Mouse (Mus musculus): ENCODE results near the gene Nutf2-ps1. TPM values are rescaled to one million over a fixed set of nuclear protein-coding genes. Genes with fewer than 3 reads are reported as not detected.

Gene Nutf2-ps1
- total and polyA plus RNA-seq, 2 experiments from 2014 or later = 94.6 to 160 TPM

DNA sequence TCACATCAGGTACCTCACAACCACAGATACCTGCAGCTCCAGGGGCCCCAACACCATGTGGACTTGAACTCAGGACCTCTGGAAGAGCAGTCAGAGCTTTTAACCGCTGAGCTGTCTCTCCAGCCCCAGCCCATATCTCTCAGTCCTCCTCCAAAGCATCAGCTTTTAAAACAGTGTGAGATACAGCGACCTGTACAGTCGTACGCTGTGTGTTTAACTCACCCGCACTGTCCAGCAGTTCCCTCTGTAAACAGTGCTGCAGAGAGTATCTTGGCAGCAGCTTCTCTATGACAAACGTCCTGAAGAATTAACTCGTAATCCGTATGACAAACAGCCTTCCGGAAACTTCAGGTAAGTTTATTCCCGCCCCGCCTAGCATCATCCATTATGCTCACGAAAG is 16.3 kb downstream of the Nutf2-ps1 start:
- no peak for DNase-seq (ENCODE audit: low spot score)
- H3K9me3 ChIP-seq (ENCODE audit: low read length) = no peaks in the 10 kb centered on the region
- peaks cover 3% of the 10 kb centered on the region; the same call in 1 of the 2 replicates for H3K4me1 ChIP-seq (ENCODE audit: insufficient read depth, low read length)
- no peak for ATAC-seq (ENCODE audit: low FRiP score)
- H3K4me2 ChIP-seq (ENCODE audit: low read depth, low read length, poor library complexity, severe bottlenecking) = no peak overlapping the region
- WGBS = 84% methylated on average over 12 of the region's 12 CpGs
- no peak overlapping the region for H3K4me3 ChIP-seq (ENCODE audit: low read depth, low read length)
- no peak overlapping the region for H3K9ac ChIP-seq (replicated peaks; ENCODE audit: low read length, poor library complexity, severe bottlenecking)
- no peak for TF ChIP-seq CTCF (IDR thresholded peaks at IDR 0.05)
- no peak overlapping the region for H3K27ac ChIP-seq (ENCODE audit: low read depth, low read length)
- H3K36me3 ChIP-seq (ENCODE audit: insufficient read depth, low read length) = no peaks in the 10 kb centered on the region
- no peaks in the 10 kb centered on the region for H3K27me3 ChIP-seq (ENCODE audit: insufficient read depth, low read length)

DNA sequence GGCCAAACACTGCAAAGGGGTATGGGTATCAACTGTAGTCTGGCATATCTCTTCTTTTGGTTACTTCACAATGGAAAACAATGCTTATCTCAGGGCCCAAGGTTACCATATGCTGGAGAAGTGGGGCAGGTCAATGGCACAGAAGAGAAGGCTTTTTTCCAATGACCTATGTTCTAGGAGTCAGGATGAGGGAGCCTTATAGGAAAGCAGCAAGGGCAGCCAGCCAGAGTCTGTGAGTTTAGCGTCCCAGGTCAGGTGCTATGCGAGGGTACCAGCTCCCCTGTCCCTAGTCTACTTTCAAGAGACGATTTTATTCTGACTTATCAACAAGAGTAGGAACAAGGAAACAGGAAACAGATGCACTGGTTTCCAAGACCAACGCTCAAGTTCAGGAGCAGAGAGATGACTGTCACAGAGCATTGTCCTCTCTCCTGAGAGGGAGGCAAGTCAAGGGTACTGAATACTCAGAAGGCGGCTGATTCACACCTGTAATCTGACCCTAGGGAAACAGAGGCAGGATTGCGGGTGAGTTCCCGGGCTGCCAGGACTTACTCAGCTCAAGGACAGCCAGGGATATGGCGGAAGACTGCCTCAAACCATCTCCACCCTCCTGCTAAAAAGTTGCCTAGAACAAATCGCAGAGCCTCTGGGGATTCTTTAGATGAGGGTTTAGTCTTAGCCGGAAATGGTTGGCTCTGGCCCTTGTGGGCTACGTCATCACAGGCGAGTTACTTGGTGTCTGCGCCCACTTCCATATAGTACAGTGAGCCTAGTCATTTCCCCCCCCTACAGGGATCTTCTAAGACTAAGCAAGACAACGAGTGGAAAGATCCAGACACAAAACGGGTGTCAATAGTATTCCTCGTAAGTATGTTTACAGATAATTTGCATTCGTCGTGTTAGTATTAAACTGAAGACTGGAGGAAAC is 17.1 kb downstream of the Nutf2-ps1 start:
- H3K4me3 ChIP-seq (ENCODE audit: low read depth, low read length) = no peak overlapping the region
- H3K4me1 ChIP-seq (ENCODE audit: insufficient read depth, low read length) = no peaks in the 10 kb centered on the region
- no peak for DNase-seq (ENCODE audit: low spot score)
- no peak for ATAC-seq (ENCODE audit: low FRiP score)
- H3K9ac ChIP-seq (replicated peaks; ENCODE audit: low read length, poor library complexity, severe bottlenecking) = no peak overlapping the region
- H3K27me3 ChIP-seq (ENCODE audit: insufficient read depth, low read length) = no peaks in the 10 kb centered on the region
- 88% methylated on average over 18 of the region's 18 CpGs for WGBS
- H3K9me3 ChIP-seq (ENCODE audit: low read length) = no peaks in the 10 kb centered on the region
- H3K27ac ChIP-seq (ENCODE audit: low read depth, low read length) = no peak overlapping the region
- TF ChIP-seq CTCF (IDR thresholded peaks at IDR 0.05) = no peak
- H3K4me2 ChIP-seq (ENCODE audit: low read depth, low read length, poor library complexity, severe bottlenecking) = no peak overlapping the region
- H3K36me3 ChIP-seq (ENCODE audit: insufficient read depth, low read length) = no peaks in the 10 kb centered on the region

DNA sequence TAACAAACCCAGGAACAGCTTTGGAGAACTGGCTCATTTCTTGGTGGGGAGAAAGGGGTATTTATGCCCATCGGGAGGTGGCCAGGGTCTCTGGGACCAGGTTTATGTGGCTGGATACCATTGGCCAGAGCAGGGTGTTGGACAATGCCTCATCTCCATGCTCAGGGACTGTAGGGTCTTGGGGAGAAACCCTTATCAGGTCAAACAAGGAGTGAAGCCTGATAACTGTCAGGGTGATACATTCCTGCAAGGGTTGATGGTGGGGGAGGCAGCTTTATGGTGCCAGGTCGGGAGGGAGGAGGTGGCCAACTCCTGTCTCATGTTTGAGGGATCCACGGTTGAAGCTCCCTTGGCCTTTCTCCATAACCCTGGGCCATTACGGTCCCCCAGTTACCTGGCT is 17.8 kb downstream of the Nutf2-ps1 start:
- Histone ChIP-seq H3K36me3 (ENCODE audit: insufficient read depth, low read length) (no peaks in the 10 kb centered on the region), H3K4me2 (ENCODE audit: low read depth, low read length, poor library complexity, severe bottlenecking) (no peak overlapping the region), H3K9ac (replicated peaks; ENCODE audit: low read length, poor library complexity, severe bottlenecking) (no peak overlapping the region), H3K27ac (ENCODE audit: low read depth, low read length) (no peak overlapping the region), H3K9me3 (ENCODE audit: low read length) (no peaks in the 10 kb centered on the region), H3K4me1 (ENCODE audit: insufficient read depth, low read length) (no peaks in the 10 kb centered on the region), H3K4me3 (ENCODE audit: low read depth, low read length) (no peak overlapping the region), H3K27me3 (ENCODE audit: insufficient read depth, low read length) (no peaks in the 10 kb centered on the region)
- no peak for DNase-seq (ENCODE audit: low spot score)
- no peak for TF ChIP-seq CTCF (IDR thresholded peaks at IDR 0.05)
- WGBS = 83% methylated on average over 4 of the region's 4 CpGs
- ATAC-seq (ENCODE audit: low FRiP score) = no peak

DNA sequence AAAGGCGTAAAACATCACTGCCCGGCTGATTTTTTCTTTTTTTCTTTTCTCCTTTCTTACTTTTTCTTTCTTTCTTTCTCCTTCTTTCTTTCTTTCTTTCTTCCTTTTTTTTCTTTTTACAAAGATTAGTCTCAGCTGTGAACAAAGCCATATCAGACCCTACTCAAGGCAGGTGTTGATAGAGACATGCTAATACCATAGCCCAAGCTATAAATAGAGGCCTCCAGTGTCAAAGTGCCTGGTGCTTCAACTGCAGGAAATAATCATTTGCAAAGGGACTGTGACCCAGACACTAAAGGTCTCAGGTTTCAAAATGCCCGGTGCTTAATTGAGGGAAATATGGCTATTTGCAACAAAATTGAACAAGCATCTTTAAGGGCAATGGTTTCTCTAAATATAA is 20.3 kb downstream of the Nutf2-ps1 start:
- H3K36me3 ChIP-seq (ENCODE audit: insufficient read depth, low read length) = no peaks in the 10 kb centered on the region
- H3K9me3 ChIP-seq (ENCODE audit: low read length) = no peaks in the 10 kb centered on the region
- no peak overlapping the region for H3K4me2 ChIP-seq (ENCODE audit: low read depth, low read length, poor library complexity, severe bottlenecking)
- H3K9ac ChIP-seq (replicated peaks; ENCODE audit: low read length, poor library complexity, severe bottlenecking) = no peak overlapping the region
- ATAC-seq (ENCODE audit: low FRiP score) (no peak), DNase-seq (ENCODE audit: low spot score) (no peak)
- H3K27me3 ChIP-seq (ENCODE audit: insufficient read depth, low read length) = no peaks in the 10 kb centered on the region
- no peak overlapping the region for H3K4me3 ChIP-seq (ENCODE audit: low read depth, low read length)
- TF ChIP-seq CTCF (IDR thresholded peaks at IDR 0.05) = no peak
- WGBS = 84% methylated on average over 3 of the region's 3 CpGs
- no peak overlapping the region for H3K27ac ChIP-seq (ENCODE audit: low read depth, low read length)
- H3K4me1 ChIP-seq (ENCODE audit: insufficient read depth, low read length) = no peaks in the 10 kb centered on the region

GRCm38 (mm10) chr19:53567864-53568263 is 21.0 kb downstream of the Nutf2-ps1 start:
- Histone ChIP-seq H3K4me2 (ENCODE audit: low read depth, low read length, poor library complexity, severe bottlenecking) (peak overlapping the region; percentile 26; the same call in 1 of the 2 replicates), H3K9ac (replicated peaks; ENCODE audit: low read length, poor library complexity, severe bottlenecking) (no peak overlapping the region), H3K27me3 (ENCODE audit: insufficient read depth, low read length) (no peaks in the 10 kb centered on the region), H3K4me1 (ENCODE audit: insufficient read depth, low read length) (no peaks in the 10 kb centered on the region), H3K36me3 (ENCODE audit: insufficient read depth, low read length) (no peaks in the 10 kb centered on the region), H3K9me3 (ENCODE audit: low read length) (no peaks in the 10 kb centered on the region), H3K4me3 (ENCODE audit: low read depth, low read length) (no peak overlapping the region), H3K27ac (ENCODE audit: low read depth, low read length) (no peak overlapping the region)
- ATAC-seq (ENCODE audit: low FRiP score) (no peak), DNase-seq (ENCODE audit: low spot score) (peak; percentile 12)
- no peak for TF ChIP-seq CTCF (IDR thresholded peaks at IDR 0.05)
- WGBS = 8% methylated on average over 11 of the region's 11 CpGs

DNA sequence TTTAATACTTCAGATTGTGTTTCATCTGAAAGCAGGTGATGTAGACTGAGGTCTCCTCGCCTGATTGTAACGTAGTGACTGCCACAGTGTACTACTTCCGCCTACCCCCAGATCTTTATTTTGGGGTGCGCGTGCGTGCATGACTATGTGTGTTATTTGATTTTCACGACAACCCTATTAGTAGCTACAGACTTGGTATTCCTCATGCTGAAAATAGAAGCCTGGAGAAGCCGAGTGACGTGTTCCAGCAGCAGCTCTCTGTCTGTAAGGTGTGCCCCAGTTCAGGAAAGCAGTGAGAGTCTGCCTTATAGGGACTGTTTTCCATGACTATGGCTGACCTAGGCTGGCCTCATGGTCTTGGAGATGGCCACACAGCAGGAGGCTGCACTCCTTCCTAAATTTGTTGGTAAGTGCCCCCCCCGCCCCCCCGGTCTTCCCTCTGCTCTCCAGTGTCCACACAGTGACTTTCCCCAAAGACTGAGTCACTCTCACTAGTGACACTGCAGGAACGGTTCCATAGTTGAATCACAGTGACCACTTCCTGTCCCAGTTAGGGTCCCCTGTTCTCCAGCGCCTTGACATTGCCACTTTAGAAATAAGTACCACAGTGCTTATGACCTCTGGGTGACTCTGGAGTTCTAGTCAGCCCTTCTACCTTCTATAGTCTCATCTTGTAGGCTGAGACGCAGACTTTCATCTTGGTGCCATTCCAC is 23.1 kb downstream of the Nutf2-ps1 start:
- H3K27ac ChIP-seq (ENCODE audit: low read depth, low read length) = no peak overlapping the region
- TF ChIP-seq CTCF (IDR thresholded peaks at IDR 0.05) = no peak
- no peak for DNase-seq (ENCODE audit: low spot score)
- 93% methylated on average over 14 of the region's 14 CpGs for WGBS
- no peaks in the 10 kb centered on the region for H3K27me3 ChIP-seq (ENCODE audit: insufficient read depth, low read length)
- ATAC-seq (ENCODE audit: low FRiP score) = no peak
- H3K36me3 ChIP-seq (ENCODE audit: insufficient read depth, low read length) = no peaks in the 10 kb centered on the region
- no peak overlapping the region for H3K4me3 ChIP-seq (ENCODE audit: low read depth, low read length)
- no peak overlapping the region for H3K4me2 ChIP-seq (ENCODE audit: low read depth, low read length, poor library complexity, severe bottlenecking)
- no peaks in the 10 kb centered on the region for H3K4me1 ChIP-seq (ENCODE audit: insufficient read depth, low read length)
- no peaks in the 10 kb centered on the region for H3K9me3 ChIP-seq (ENCODE audit: low read length)
- H3K9ac ChIP-seq (replicated peaks; ENCODE audit: low read length, poor library complexity, severe bottlenecking) = no peak overlapping the region

Data from midbrain, postnatal 0 days (tissue).